Mouse (Mus musculus) stomach, embryonic 14.5 days (tissue): ENCODE measurements at regions not wholly inside any gene's neighbourhood (a gene's known extent, or its start where the extent isn't known, plus 50 kb on each side); places are given as distances from the start of the nearest gene placed in this dataset.
A peak's percentile ranks its signal among the peaks of the same experiment; 100 is the strongest.
"Not testable (repeated sequence)": the region's sequence is repeated elsewhere in the genome, so short reads cannot be mapped to it uniquely, and the experiment has no call there.

Source experiments
- ATAC-seq: fragments of 200-750 bp; cut with Nextera tagmentation; 2 replicates; pipeline ENCODE4 v1.8.0; 2017; ENCODE audit warnings: low read depth, moderate TSS enrichment; ENCODE audit not compliant: insufficient number of reproducible peaks, insufficient read depth, low FRiP score
- H3K27ac ChIP-seq: fragments of 300-500 bp; sonication (generic); 2 replicates; pipeline ENCODE4 v1.5.1; 2014; ENCODE audit warnings: mild to moderate bottlenecking, low read length, moderate library complexity, mixed read lengths
- H3K27me3 ChIP-seq: fragments of 300-500 bp; sonication (generic); 2 replicates; pipeline ENCODE4 v1.6.1; 2014; ENCODE audit warnings: low read length, control low read depth, mixed read lengths; ENCODE audit not compliant: control insufficient read depth, insufficient read depth
- H3K36me3 ChIP-seq: fragments of 300-500 bp; sonication (generic); 2 replicates; pipeline ENCODE4 v1.6.1; 2014; ENCODE audit warnings: mild to moderate bottlenecking, control low read depth, low read length, moderate library complexity, mixed read lengths; ENCODE audit not compliant: control insufficient read depth, insufficient read depth
- H3K4me1 ChIP-seq: fragments of 300-500 bp; sonication (generic); 2 replicates; pipeline ENCODE4 v1.6.1; 2014; ENCODE audit warnings: low read length, control low read depth, mixed read lengths; ENCODE audit not compliant: control insufficient read depth, insufficient read depth
- H3K4me2 ChIP-seq: fragments of 300-500 bp; sonication (generic); replicated peaks from 2 replicates; pipeline ENCODE4 v1.6.1; 2014; ENCODE audit warnings: low read depth, low read length, control low read depth
- H3K4me3 ChIP-seq: fragments of 300-500 bp; sonication (generic); 2 replicates; pipeline ENCODE4 v1.5.1; 2014; ENCODE audit warnings: low read depth, low read length, control low read depth
- H3K9ac ChIP-seq: fragments of 300-500 bp; sonication (generic); replicated peaks from 2 replicates; pipeline ENCODE4 v1.6.1; 2014; ENCODE audit warnings: low read depth, mild to moderate bottlenecking, control low read depth, low read length, moderate library complexity, mixed read lengths
- H3K9me3 ChIP-seq: fragments of 300-500 bp; sonication (generic); 2 replicates; pipeline ENCODE4 v1.6.1; 2016; ENCODE audit warnings: low read depth, low read length, control low read depth; ENCODE audit not compliant: control insufficient read depth
- WGBS: fragments of 180-500 bp; shearing (Covaris S2); extraction: QIAGEN DNeasy Blood & Tissue Kit; methylation state at CpG from one replicate; pipeline ENCODE4 v1.1.7; 2014; 5-methylcytosine and 5-hydroxymethylcytosine counted together

- WGBS = 77% methylated on average over 2 of the region's 2 CpGs
- no peak overlapping the region for H3K4me2 ChIP-seq
- H3K27ac ChIP-seq = no peak overlapping the region
- no peaks in the 10 kb centered on the region for H3K27me3 ChIP-seq
- H3K9me3 ChIP-seq = no peaks in the 10 kb centered on the region
- no peaks in the 10 kb centered on the region for H3K4me1 ChIP-seq
- H3K4me3 ChIP-seq = no peak overlapping the region
- no peak for ATAC-seq
- H3K9ac ChIP-seq = no peak overlapping the region
- H3K36me3 ChIP-seq = no peaks in the 10 kb centered on the region
Measured at GRCm38 (mm10) chr7:111172061-111172460, 89.2 kb upstream of the Eif4g2 start.

GRCm38 (mm10) chr7:111168546-111169233 is 85.9 kb upstream of the Eif4g2 start:
- H3K4me3 ChIP-seq, H3K27me3 ChIP-seq, H3K9ac ChIP-seq, H3K4me2 ChIP-seq, H3K36me3 ChIP-seq, H3K4me1 ChIP-seq, ATAC-seq, H3K27ac ChIP-seq, H3K9me3 ChIP-seq: not testable (repeated sequence)
- 91% methylated on average over 3 of the region's 3 CpGs for WGBS

GRCm38 (mm10) chr7:111164994-111165393 is 82.2 kb upstream of the Eif4g2 start:
- Histone ChIP-seq H3K4me2 (no peak overlapping the region), H3K27ac (no peak overlapping the region), H3K9me3 (no peaks in the 10 kb centered on the region), H3K4me3 (no peak overlapping the region), H3K36me3 (no peaks in the 10 kb centered on the region), H3K4me1 (no peaks in the 10 kb centered on the region), H3K27me3 (no peaks in the 10 kb centered on the region), H3K9ac (no peak overlapping the region)
- ATAC-seq = no peak
- 88% methylated on average over 3 of the region's 3 CpGs for WGBS

- Histone ChIP-seq H3K9ac (no peak overlapping the region), H3K4me1 (no peaks in the 10 kb centered on the region), H3K4me2 (no peak overlapping the region), H3K36me3 (no peaks in the 10 kb centered on the region), H3K4me3 (no peak overlapping the region), H3K27me3 (no peaks in the 10 kb centered on the region), H3K27ac (no peak overlapping the region), H3K9me3 (no peaks in the 10 kb centered on the region)
- 79% methylated on average over 3 of the region's 3 CpGs for WGBS
- ATAC-seq = no peak
Measured at GRCm38 (mm10) chr7:111164276-111164675, 81.4 kb upstream of the Eif4g2 start.

- WGBS = 47% methylated on average over 3 of the region's 3 CpGs
- Histone ChIP-seq H3K36me3 (no peaks in the 10 kb centered on the region), H3K4me3 (no peak overlapping the region), H3K4me2 (no peak overlapping the region), H3K9me3 (no peaks in the 10 kb centered on the region), H3K4me1 (no peaks in the 10 kb centered on the region), H3K27ac (no peak overlapping the region), H3K9ac (no peak overlapping the region), H3K27me3 (no peaks in the 10 kb centered on the region)
- ATAC-seq = no peak
Measured at GRCm38 (mm10) chr7:111163861-111164260, 81.0 kb upstream of the Eif4g2 start.

- no peak overlapping the region for H3K4me2 ChIP-seq
- no peaks in the 10 kb centered on the region for H3K9me3 ChIP-seq
- no peaks in the 10 kb centered on the region for H3K27me3 ChIP-seq
- ATAC-seq = no peak
- 84% methylated on average over 8 of the region's 8 CpGs for WGBS
- no peaks in the 10 kb centered on the region for H3K36me3 ChIP-seq
- peaks cover under 1% of the 10 kb centered on the region; the same call in 1 of the 2 replicates for H3K4me1 ChIP-seq
- H3K27ac ChIP-seq = no peak overlapping the region
- no peak overlapping the region for H3K4me3 ChIP-seq
- H3K9ac ChIP-seq = no peak overlapping the region
Measured at GRCm38 (mm10) chr7:111163321-111163720, 80.5 kb upstream of the Eif4g2 start.

- Histone ChIP-seq H3K4me3 (no peak overlapping the region), H3K4me2 (no peak overlapping the region), H3K36me3 (no peaks in the 10 kb centered on the region), H3K9me3 (no peaks in the 10 kb centered on the region), H3K27me3 (no peaks in the 10 kb centered on the region), H3K4me1 (peaks cover 24% of the 10 kb centered on the region; the same call in 1 of the 2 replicates), H3K9ac (no peak overlapping the region), H3K27ac (peak overlapping the region; percentile 49; the same call in 1 of the 2 replicates)
- WGBS = 51% methylated on average over 6 of the region's 6 CpGs
- ATAC-seq = no peak
Measured at GRCm38 (mm10) chr7:111158791-111159286, 76.0 kb upstream of the Eif4g2 start.

- no peak for ATAC-seq
- peaks cover 24% of the 10 kb centered on the region; the same call in 1 of the 2 replicates for H3K4me1 ChIP-seq
- no peaks in the 10 kb centered on the region for H3K9me3 ChIP-seq
- no peak overlapping the region for H3K4me3 ChIP-seq
- H3K4me2 ChIP-seq = no peak overlapping the region
- peak overlapping the region; percentile 74 for H3K27ac ChIP-seq
- no peak overlapping the region for H3K9ac ChIP-seq
- no peaks in the 10 kb centered on the region for H3K36me3 ChIP-seq
- no peaks in the 10 kb centered on the region for H3K27me3 ChIP-seq
- WGBS = 54% methylated on average over 9 of the region's 9 CpGs
Measured at GRCm38 (mm10) chr7:111157754-111158325, 75.0 kb upstream of the Eif4g2 start.
